Mouse (Mus musculus) kidney, adult 2 months (tissue): ENCODE measurements around the gene Nostrin.

Source experiments
- CTCF ChIP-seq: fragments of 200-500 bp; conservative IDR thresholded peaks from 2 replicates; pipeline ENCODE4 v1.5.1; 2011; ENCODE audit warnings: low read depth, mild to moderate bottlenecking, control low read depth, low read length, moderate library complexity, mixed read lengths; ENCODE audit not compliant: insufficient read depth, insufficient read length
- POLR2A ChIP-seq: fragments of 200-500 bp; IDR thresholded peaks from one replicate; pipeline ENCODE4 v1.6.1; 2011; ENCODE audit warnings: low read depth, low read length, control low read depth

DNA sequence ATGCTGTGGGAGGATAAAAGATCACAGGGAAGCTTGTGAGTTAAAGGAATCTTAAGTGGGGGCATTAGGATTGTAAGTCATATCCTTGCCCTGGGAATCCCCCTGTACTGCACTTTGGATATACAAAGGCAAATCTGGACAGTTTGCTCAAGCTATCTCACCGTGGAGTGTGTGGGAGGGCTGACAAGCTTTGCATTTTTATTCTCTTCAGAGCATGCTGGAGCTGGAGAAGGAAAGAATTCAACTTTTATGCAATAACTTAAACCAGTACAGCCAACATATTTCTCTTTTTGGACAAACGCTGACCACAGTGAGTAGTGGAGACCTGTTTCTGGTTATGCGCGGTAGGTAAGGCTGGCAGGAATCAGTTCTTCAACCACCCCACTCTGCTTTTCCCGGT, 39.7 kb downstream of the Nostrin start:
- TF ChIP-seq CTCF: no peak
- TF ChIP-seq POLR2A: no peak
